Mouse (Mus musculus): ENCODE measurements around the gene Ak5. TPM values are rescaled to one million over a fixed set of nuclear protein-coding genes. Genes with fewer than 3 reads are reported as not detected.
A peak's percentile ranks its signal among the peaks of the same experiment; 100 is the strongest.

Ak5 gene
- polyA plus RNA-seq, 1 experiment from 2014 or later = 2.0 TPM

- no peaks in the 10 kb centered on the region for H3K9me3 ChIP-seq (replicated peaks)
- no peak overlapping the region for H3K4me3 ChIP-seq
- no peak for DNase-seq (ENCODE audit: low spot score)
- H3K4me1 ChIP-seq = peaks cover 24% of the 10 kb centered on the region
- WGBS = 68% methylated on average over 2 of the region's 2 CpGs
- no peak overlapping the region for H3K27ac ChIP-seq
- no peaks in the 10 kb centered on the region for H3K36me3 ChIP-seq
- H3K27me3 ChIP-seq (ENCODE audit: low read depth, poor library complexity, severe bottlenecking) = no peaks in the 10 kb centered on the region
Observed at GRCm38 (mm10) chr3:152493813-152494212, 174.3 kb downstream of the Ak5 start.

- H3K27ac ChIP-seq = no peak overlapping the region
- no peaks in the 10 kb centered on the region for H3K9me3 ChIP-seq (replicated peaks)
- H3K4me1 ChIP-seq = peaks cover 32% of the 10 kb centered on the region
- WGBS = 75% methylated on average over 6 of the region's 6 CpGs
- no peaks in the 10 kb centered on the region for H3K27me3 ChIP-seq (ENCODE audit: low read depth, poor library complexity, severe bottlenecking)
- no peak for DNase-seq (ENCODE audit: low spot score)
- H3K36me3 ChIP-seq = no peaks in the 10 kb centered on the region
- no peak overlapping the region for H3K4me3 ChIP-seq
Observed at GRCm38 (mm10) chr3:152492241-152492640, 175.9 kb downstream of the Ak5 start.

GRCm38 (mm10) chr3:152490423-152490822 is 177.7 kb downstream of the Ak5 start:
- DNase-seq (ENCODE audit: low spot score) = no peak
- Histone ChIP-seq H3K27me3 (ENCODE audit: low read depth, poor library complexity, severe bottlenecking) (no peaks in the 10 kb centered on the region), H3K4me1 (peaks cover 23% of the 10 kb centered on the region), H3K4me3 (no peak overlapping the region), H3K27ac (no peak overlapping the region), H3K36me3 (no peaks in the 10 kb centered on the region), H3K9me3 (replicated peaks) (no peaks in the 10 kb centered on the region)
- 88% methylated on average over 5 of the region's 5 CpGs for WGBS

GRCm38 (mm10) chr3:152488964-152489363 is 179.2 kb downstream of the Ak5 start:
- Histone ChIP-seq H3K4me3 (no peak overlapping the region), H3K9me3 (replicated peaks) (no peaks in the 10 kb centered on the region), H3K36me3 (no peaks in the 10 kb centered on the region), H3K27ac (no peak overlapping the region), H3K4me1 (peaks cover 26% of the 10 kb centered on the region), H3K27me3 (ENCODE audit: low read depth, poor library complexity, severe bottlenecking) (no peaks in the 10 kb centered on the region)
- no peak for DNase-seq (ENCODE audit: low spot score)
- WGBS = 90% methylated on average over 4 of the region's 4 CpGs

GRCm38 (mm10) chr3:152484206-152484605 is 184.0 kb downstream of the Ak5 start:
- peak overlapping the region; percentile 71; the same call in 1 of the 2 replicates for H3K27ac ChIP-seq
- no peak overlapping the region for H3K4me3 ChIP-seq
- no peaks in the 10 kb centered on the region for H3K27me3 ChIP-seq (ENCODE audit: low read depth, poor library complexity, severe bottlenecking)
- H3K4me1 ChIP-seq = peaks cover 39% of the 10 kb centered on the region
- H3K36me3 ChIP-seq = no peaks in the 10 kb centered on the region
- 61% methylated on average over 6 of the region's 6 CpGs for WGBS
- DNase-seq (ENCODE audit: low spot score) = no peak
- no peaks in the 10 kb centered on the region for H3K9me3 ChIP-seq (replicated peaks)

GRCm38 (mm10) chr3:152483800-152484199 is 184.4 kb downstream of the Ak5 start:
- no peak overlapping the region for H3K4me3 ChIP-seq
- no peaks in the 10 kb centered on the region for H3K9me3 ChIP-seq (replicated peaks)
- no peak for DNase-seq (ENCODE audit: low spot score)
- WGBS = 59% methylated on average over 7 of the region's 7 CpGs
- H3K4me1 ChIP-seq = peaks cover 38% of the 10 kb centered on the region
- peak overlapping the region; percentile 71 for H3K27ac ChIP-seq
- no peaks in the 10 kb centered on the region for H3K36me3 ChIP-seq
- no peaks in the 10 kb centered on the region for H3K27me3 ChIP-seq (ENCODE audit: low read depth, poor library complexity, severe bottlenecking)

- Histone ChIP-seq H3K27me3 (ENCODE audit: low read depth, poor library complexity, severe bottlenecking) (no peaks in the 10 kb centered on the region), H3K4me3 (no peak overlapping the region), H3K9me3 (replicated peaks) (no peaks in the 10 kb centered on the region), H3K27ac (no peak overlapping the region), H3K36me3 (no peaks in the 10 kb centered on the region), H3K4me1 (peaks cover 46% of the 10 kb centered on the region)
- DNase-seq (ENCODE audit: low spot score) = no peak
- 91% methylated on average over 8 of the region's 8 CpGs for WGBS
Observed at GRCm38 (mm10) chr3:152482182-152482581, 186.0 kb downstream of the Ak5 start.

- H3K4me3 ChIP-seq = no peak overlapping the region
- H3K9me3 ChIP-seq (replicated peaks) = no peaks in the 10 kb centered on the region
- H3K36me3 ChIP-seq = no peaks in the 10 kb centered on the region
- no peak overlapping the region for H3K27ac ChIP-seq
- DNase-seq (ENCODE audit: low spot score) = no peak
- H3K27me3 ChIP-seq (ENCODE audit: low read depth, poor library complexity, severe bottlenecking) = no peaks in the 10 kb centered on the region
- H3K4me1 ChIP-seq = peaks cover 51% of the 10 kb centered on the region
- WGBS = 93% methylated on average over 6 of the region's 6 CpGs
Observed at GRCm38 (mm10) chr3:152480336-152480735, 187.8 kb downstream of the Ak5 start.

- Histone ChIP-seq H3K9me3 (replicated peaks) (no peaks in the 10 kb centered on the region), H3K27ac (peak overlapping the region; percentile 63), H3K36me3 (no peaks in the 10 kb centered on the region), H3K27me3 (ENCODE audit: low read depth, poor library complexity, severe bottlenecking) (no peaks in the 10 kb centered on the region), H3K4me1 (peaks cover 46% of the 10 kb centered on the region), H3K4me3 (peak overlapping the region; percentile 55)
- WGBS = 9% methylated on average over 16 of the region's 16 CpGs
- peak; percentile 73 for DNase-seq (ENCODE audit: low spot score)
Observed at GRCm38 (mm10) chr3:152478599-152479435, 189.3 kb downstream of the Ak5 start.

GRCm38 (mm10) chr3:152477796-152478527 is 190.2 kb downstream of the Ak5 start:
- Histone ChIP-seq H3K4me3 (peak overlapping the region; percentile 55), H3K27me3 (ENCODE audit: low read depth, poor library complexity, severe bottlenecking) (no peaks in the 10 kb centered on the region), H3K27ac (peak overlapping the region; percentile 63), H3K36me3 (no peaks in the 10 kb centered on the region), H3K4me1 (peaks cover 44% of the 10 kb centered on the region), H3K9me3 (replicated peaks) (no peaks in the 10 kb centered on the region)
- 4% methylated on average over 23 of the region's 23 CpGs for WGBS
- peak; percentile 79 for DNase-seq (ENCODE audit: low spot score)

- WGBS = 84% methylated on average over 3 of the region's 3 CpGs
- no peaks in the 10 kb centered on the region for H3K9me3 ChIP-seq (replicated peaks)
- H3K27me3 ChIP-seq (ENCODE audit: low read depth, poor library complexity, severe bottlenecking) = no peaks in the 10 kb centered on the region
- no peaks in the 10 kb centered on the region for H3K36me3 ChIP-seq
- DNase-seq (ENCODE audit: low spot score) = no peak
- no peak overlapping the region for H3K4me3 ChIP-seq
- no peak overlapping the region for H3K27ac ChIP-seq
- peaks cover 39% of the 10 kb centered on the region for H3K4me1 ChIP-seq
Observed at GRCm38 (mm10) chr3:152475894-152476293, 192.3 kb downstream of the Ak5 start.

GRCm38 (mm10) chr3:152475278-152475669 is 192.9 kb downstream of the Ak5 start:
- H3K4me3 ChIP-seq = no peak overlapping the region
- DNase-seq (ENCODE audit: low spot score) = no peak
- 83% methylated on average over 1 of the region's 1 CpGs for WGBS
- H3K4me1 ChIP-seq = peaks cover 39% of the 10 kb centered on the region
- H3K9me3 ChIP-seq (replicated peaks) = no peaks in the 10 kb centered on the region
- no peaks in the 10 kb centered on the region for H3K27me3 ChIP-seq (ENCODE audit: low read depth, poor library complexity, severe bottlenecking)
- H3K27ac ChIP-seq = no peak overlapping the region
- H3K36me3 ChIP-seq = no peaks in the 10 kb centered on the region

GRCm38 (mm10) chr3:152474582-152475277 is 193.4 kb downstream of the Ak5 start:
- Histone ChIP-seq H3K27me3 (ENCODE audit: low read depth, poor library complexity, severe bottlenecking) (no peaks in the 10 kb centered on the region), H3K4me1 (peaks cover 40% of the 10 kb centered on the region), H3K4me3 (no peak overlapping the region), H3K27ac (0 out of 2 replicates have a peak overlapping the region, but pooled peaks have one; percentile 21), H3K9me3 (replicated peaks) (no peaks in the 10 kb centered on the region), H3K36me3 (no peaks in the 10 kb centered on the region)
- WGBS = 61% methylated on average over 15 of the region's 15 CpGs
- peak; percentile 77 for DNase-seq (ENCODE audit: low spot score)
